Mouse (Mus musculus) neutrophil, adult 5-6 weeks (primary cell): ENCODE results near the gene Tead2. TPM values are rescaled to one million over a fixed set of nuclear protein-coding genes. Genes with fewer than 3 reads are reported as not detected.

Experiments
- total RNA-seq: library from RNA; stranded (forward); fragments of 200-1000 nt; gene quantifications from 2 replicates; pipeline ENCODE4 v1.2.3, GENCODE M21; 2017

Gene Tead2
- total RNA-seq, 1 experiment from 2014 or later, result not detected

Other genes starting within 250 kb of the Tead2 start
- gene Cpt1c, start 240.9 kb upstream of the Tead2 start, total RNA-seq, result not detected in 2 replicates
- gene Prmt1, start 229.2 kb upstream of the Tead2 start, total RNA-seq, result 41.1 and 52.0 TPM in 2 replicates
- gene Irf3, start 218.1 kb upstream of the Tead2 start, total RNA-seq, result 216 and 230 TPM in 2 replicates
- 17.8 and 20.9 TPM in 2 replicates for gene Bcl2l12, start 217.0 kb upstream of the Tead2 start, total RNA-seq
- 35.7 and 39.7 TPM in 2 replicates for gene Scaf1, start 199.4 kb upstream of the Tead2 start, total RNA-seq
- gene Rras, start 197.8 kb upstream of the Tead2 start, total RNA-seq, result 4.9 and 7.1 TPM in 2 replicates
- gene Prr12, start 162.9 kb upstream of the Tead2 start, total RNA-seq, result 7.6 and 10.2 TPM in 2 replicates
- gene Nosip, start 153.3 kb upstream of the Tead2 start, total RNA-seq, result 50.7 and 51.0 TPM in 2 replicates
- 19.8 and 21.8 TPM in 2 replicates for gene Prrg2, start 153.1 kb upstream of the Tead2 start, total RNA-seq
- gene Rcn3, start 123.5 kb upstream of the Tead2 start, total RNA-seq, result 9.2 and 16.1 TPM in 2 replicates
- 29.6 and 32.2 TPM in 2 replicates for gene Fcgrt, start 111.9 kb upstream of the Tead2 start, total RNA-seq
- 587 and 609 TPM in 2 replicates for gene Rps11, start 91.3 kb upstream of the Tead2 start, total RNA-seq
- 2,520 and 3,147 TPM in 2 replicates for gene Rpl13a, start 87.0 kb upstream of the Tead2 start, total RNA-seq
- gene Gm45713, start 79.5 kb upstream of the Tead2 start, total RNA-seq, result 0.58 TPM in 1 of 2 replicates, not detected in the other
- gene Flt3l, start 79.3 kb upstream of the Tead2 start, total RNA-seq, result 34.4 and 37.5 TPM in 2 replicates
- 33.4 and 38.5 TPM in 2 replicates for gene Pih1d1, start 61.5 kb upstream of the Tead2 start, total RNA-seq
- gene Aldh16a1, start 61.2 kb upstream of the Tead2 start, total RNA-seq, result 38.3 and 39.7 TPM in 2 replicates
- gene Slc17a7, start 51.8 kb upstream of the Tead2 start, total RNA-seq, result not detected in 2 replicates
- gene Gfy, start 36.2 kb upstream of the Tead2 start, total RNA-seq, result not detected in 2 replicates
- gene Pth2, start 34.8 kb upstream of the Tead2 start, total RNA-seq, result not detected in 2 replicates
- 0.25 and 0.35 TPM in 2 replicates for gene Ccdc155, start 10.9 kb upstream of the Tead2 start, total RNA-seq
- gene Dkkl1, start 3.6 kb upstream of the Tead2 start, total RNA-seq, result 1.6 and 2.8 TPM in 2 replicates
- 602 and 650 TPM in 2 replicates for gene Cd37, start 23.4 kb downstream of the Tead2 start, total RNA-seq
- gene Slc6a16, start 25.3 kb downstream of the Tead2 start, total RNA-seq, result 0.12 TPM in 1 of 2 replicates, not detected in the other
- not detected in 2 replicates for gene Slc6a21, start 61.8 kb downstream of the Tead2 start, total RNA-seq
- gene Trpm4, start 118.0 kb downstream of the Tead2 start, total RNA-seq, result 2.6 and 5.2 TPM in 2 replicates
- gene Hrc, start 119.5 kb downstream of the Tead2 start, total RNA-seq, result not detected in 2 replicates
- gene Ppfia3, start 151.3 kb downstream of the Tead2 start, total RNA-seq, result not detected in 2 replicates
- gene Lin7b, start 154.8 kb downstream of the Tead2 start, total RNA-seq, result 0.70 TPM in 1 of 2 replicates, not detected in the other
- gene Snrnp70, start 180.0 kb downstream of the Tead2 start, total RNA-seq, result 502 and 563 TPM in 2 replicates
- not detected in 2 replicates for gene Kcna7, start 189.9 kb downstream of the Tead2 start, total RNA-seq
- not detected in 2 replicates for gene Ntf5, start 197.9 kb downstream of the Tead2 start, total RNA-seq
- gene Lhb, start 205.1 kb downstream of the Tead2 start, total RNA-seq, result not detected in 2 replicates
- 9.9 and 14.6 TPM in 2 replicates for gene Gys1, start 219.1 kb downstream of the Tead2 start, total RNA-seq
- 37.8 and 44.6 TPM in 2 replicates for gene Ruvbl2, start 222.3 kb downstream of the Tead2 start, total RNA-seq
- gene Ftl1, start 244.1 kb downstream of the Tead2 start, total RNA-seq, result 1,339 and 1,541 TPM in 2 replicates